Mouse (Mus musculus) naive thymus-derived CD4-positive, alpha-beta T cell, adult 5 months (primary cell): ENCODE data around the gene Kynu. TPM values are rescaled to one million over a fixed set of nuclear protein-coding genes. Genes with fewer than 3 reads are reported as not detected.

Experiments used
- polyA plus RNA-seq: library from polyadenylated mRNA; unstranded; fragments of 100-300 nt; shearing (Covaris generic); gene quantifications from one replicate; pipeline ENCODE4 v1.2.1, GENCODE M21; 2017

Gene Kynu
- polyA plus RNA-seq, result not detected

GRCm38 (mm10) chr2:43555062-43555888, at the start of gene Kynu:
TSS of gene Kynu (plus strand) at chr2:43555329.

Other genes with a start within 250 kb of the Kynu start
- 543 TPM for gene Arhgap15, start 193.5 kb downstream of the Kynu start, polyA plus RNA-seq